Mouse (Mus musculus) B cell, adult 2 months (primary cell): ENCODE measurements around the gene Scaf4.

Source experiments
- DNase-seq, 2 experiments: peaks; one replicate each; pipeline ENCODE4 v3.0.0; 2022

Gene Scaf4

DNA sequence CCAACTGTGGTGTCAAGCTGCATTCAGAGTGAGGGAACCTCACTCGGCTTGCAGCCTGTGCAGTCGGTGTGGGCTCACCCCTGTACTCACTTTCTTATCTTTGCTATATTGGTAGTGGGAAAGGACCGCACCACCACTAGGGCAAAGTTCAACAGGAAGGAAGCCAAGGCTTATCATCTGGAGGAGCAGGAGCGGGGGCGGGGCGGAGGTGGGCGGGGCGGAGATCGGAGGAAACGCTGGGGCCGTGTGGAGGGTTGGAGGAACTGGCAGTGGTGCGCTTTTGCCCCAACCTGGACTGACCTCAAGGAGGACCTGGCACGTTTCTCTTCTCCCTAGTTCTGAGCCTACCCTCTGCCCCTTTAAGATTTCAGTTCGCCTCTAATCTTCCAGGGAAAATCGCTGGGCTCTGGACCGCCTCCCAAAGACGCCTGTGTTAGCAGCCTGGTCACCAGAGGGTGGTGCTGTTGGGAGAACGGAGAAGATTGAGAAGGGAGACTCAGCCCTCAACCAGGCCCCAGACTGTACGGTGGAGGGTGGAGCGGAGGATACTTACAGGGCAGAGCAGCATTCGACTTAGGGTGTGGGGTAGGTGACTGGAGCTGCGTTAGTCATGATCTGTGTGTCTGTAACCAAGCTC is 86.8 kb downstream of the Scaf4 start:
- peak; percentile 61 to 62 for DNase-seq

DNA sequence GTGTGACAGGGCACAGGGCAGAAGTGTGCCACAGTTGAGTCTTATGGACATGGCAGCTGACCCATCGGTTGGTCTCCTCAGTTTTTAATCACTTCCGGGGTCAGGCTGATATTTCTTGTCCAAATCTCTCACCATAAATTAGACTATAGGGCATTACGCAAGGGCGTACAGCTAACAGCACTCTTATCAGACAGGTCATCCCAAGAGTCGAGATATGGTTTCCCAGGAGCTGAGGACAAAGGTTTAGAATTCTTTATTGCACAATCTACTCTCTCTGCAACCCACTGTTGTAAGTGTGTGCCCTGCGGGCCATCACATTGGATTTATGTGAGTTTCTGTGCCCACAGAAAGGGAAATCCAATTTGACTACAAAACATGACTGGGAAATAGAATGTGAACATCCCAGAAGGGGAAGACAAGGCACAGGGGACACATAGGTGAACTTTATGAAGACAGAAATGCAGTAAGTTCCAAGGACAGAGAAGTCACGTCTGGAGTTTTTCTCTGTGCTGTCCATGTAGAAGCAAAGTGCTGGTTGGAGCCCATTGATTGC is 87.5 kb downstream of the Scaf4 start:
- DNase-seq: no peak

DNA sequence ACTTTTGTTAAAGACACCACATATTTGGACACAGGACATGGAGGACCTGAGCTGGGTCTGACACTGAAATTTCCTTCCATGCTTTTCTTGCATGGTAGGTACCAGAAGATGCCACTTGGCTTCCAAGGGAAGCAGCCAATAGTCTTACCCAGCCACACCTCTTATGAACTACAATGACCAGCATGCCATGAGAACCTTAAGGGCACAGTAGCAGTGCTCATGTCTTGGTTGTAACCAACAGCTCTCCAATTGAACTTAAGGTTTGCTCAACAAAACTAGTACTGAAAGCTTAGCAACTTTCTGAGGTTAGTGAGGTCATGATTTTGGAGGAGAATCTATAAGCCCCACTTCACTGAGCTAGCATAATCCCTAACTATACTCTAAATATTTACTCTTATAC is 90.6 kb downstream of the Scaf4 start:
- DNase-seq: no peak

DNA sequence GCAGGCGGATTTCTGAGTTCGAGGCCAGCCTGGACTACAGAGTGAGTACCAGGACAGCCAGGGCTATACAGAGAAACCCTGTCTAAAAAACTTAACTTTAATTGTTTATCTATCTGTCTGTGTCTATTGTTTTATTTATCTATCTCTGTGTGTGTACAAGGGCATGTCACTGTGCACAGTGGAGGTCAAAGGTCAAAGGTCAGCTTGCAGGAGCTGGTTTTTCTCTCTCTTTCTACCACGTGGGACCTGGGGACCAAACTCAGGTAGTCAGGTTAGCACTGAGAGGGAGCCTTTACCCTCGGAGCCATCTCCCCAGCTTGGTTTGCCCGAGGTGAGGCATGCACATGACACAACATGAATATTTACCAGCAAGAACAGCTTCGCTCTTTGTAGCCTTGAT is 93.0 kb downstream of the Scaf4 start:
- DNase-seq: no peak

DNA sequence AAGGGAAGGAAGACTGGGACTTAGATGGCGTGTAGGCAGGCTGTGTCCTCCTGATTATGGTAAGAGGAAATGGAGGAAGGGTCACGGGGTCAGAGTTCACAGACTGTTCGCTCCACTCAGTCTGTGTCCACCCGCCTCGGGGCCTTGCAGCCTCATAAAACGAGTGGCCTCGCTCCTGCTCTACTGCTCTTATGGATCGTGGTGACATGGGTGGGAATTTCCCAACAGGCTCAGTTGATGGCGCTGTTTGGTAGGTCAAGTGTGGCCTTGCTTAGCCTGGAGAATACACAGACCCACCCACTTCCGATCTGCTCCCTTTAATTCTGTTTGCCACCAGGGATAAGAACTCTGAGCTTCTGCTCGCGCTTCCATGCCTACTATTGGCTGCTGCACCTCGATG is 96.8 kb downstream of the Scaf4 start:
- no peak for DNase-seq

DNA sequence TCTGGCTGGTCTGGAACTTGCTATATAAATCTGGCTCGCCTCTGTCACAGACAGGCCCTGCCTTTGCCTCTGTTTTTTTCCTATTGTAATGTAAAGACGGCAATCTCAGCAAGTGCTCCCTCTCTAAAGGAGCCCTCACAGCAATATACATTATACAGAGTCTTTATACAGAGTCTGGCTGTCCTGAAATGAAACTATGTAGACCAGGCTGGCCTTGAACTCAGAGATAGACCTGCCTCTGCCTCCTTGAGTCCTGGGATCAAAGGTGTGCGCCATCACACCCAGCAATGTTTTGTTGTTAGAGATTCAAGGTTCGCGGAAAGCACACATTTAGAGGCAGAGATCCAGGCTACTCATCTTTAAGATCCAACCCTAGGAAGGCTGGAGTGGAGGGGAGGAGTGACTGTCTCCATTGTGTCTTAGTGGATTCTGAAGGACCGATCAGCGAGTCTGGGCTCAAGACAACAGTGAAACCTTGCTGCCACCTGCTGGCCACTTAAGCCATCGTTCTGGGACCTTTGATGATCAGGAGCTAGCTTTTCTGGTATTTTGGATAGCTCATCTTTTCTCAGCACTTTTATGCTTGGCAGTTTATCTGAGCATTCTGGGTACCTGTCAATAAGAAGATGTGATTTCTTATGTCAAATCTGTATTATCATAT is 98.2 kb downstream of the Scaf4 start:
- peak; percentile 79 to 80 for DNase-seq

DNA sequence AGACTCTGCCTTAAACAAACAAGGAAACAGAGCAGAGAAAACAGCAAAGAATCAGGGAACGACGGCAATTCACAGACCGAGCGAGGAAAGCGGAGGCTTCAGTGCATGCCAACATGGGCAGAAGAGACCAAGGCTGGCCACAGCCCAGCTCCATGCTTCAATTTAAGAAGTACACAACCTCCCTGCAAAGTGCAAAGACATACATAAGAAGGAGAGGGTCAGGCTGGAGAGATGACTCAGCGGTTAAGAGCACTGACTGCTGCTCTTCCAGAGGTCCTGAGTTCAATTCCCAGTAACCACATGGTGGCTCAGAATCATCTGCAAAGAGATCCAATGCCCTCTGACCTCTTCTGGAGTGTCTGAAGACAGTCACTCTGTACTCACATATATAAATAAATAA is 100.2 kb downstream of the Scaf4 start:
- no peak for DNase-seq

DNA sequence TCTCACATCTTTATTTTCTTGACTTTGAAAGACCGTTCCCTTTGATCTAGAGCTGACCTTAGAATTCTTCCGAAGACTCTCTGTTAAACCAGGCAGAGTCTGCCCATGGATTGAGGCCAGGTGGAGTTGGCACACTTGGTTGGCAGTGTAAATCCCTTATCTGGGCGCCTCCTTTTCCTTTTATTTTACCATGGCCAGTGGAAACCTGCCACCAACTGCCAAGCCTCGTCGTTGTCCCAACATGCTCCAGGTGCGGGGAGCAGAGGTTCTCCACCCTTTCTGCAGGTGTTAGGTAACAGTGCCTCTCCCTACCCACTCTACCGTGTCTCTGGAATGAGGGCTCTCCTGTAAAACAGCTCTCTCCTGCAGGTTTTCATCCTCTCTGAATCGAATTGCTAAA is 102.6 kb downstream of the Scaf4 start:
- DNase-seq: no peak

DNA sequence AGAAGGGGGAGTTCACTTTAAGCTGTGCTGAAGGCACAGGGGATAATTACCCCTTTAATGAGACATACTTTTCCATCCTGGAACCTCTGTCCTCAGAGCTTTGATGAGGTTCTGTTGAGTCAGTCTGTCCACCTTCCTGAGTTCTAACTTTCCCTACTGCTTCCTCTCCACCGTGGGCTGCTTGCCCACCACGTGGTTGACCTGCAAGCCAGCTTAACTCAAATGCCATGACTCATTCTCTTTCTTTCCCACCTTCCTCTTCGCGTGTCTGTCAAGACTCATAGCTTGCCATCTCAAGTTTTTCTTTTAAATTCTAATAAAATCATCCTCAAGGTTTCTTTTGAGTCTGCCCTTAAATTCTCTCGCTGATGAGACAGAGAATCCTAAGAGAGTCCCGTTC is 103.3 kb downstream of the Scaf4 start:
- DNase-seq: no peak

DNA sequence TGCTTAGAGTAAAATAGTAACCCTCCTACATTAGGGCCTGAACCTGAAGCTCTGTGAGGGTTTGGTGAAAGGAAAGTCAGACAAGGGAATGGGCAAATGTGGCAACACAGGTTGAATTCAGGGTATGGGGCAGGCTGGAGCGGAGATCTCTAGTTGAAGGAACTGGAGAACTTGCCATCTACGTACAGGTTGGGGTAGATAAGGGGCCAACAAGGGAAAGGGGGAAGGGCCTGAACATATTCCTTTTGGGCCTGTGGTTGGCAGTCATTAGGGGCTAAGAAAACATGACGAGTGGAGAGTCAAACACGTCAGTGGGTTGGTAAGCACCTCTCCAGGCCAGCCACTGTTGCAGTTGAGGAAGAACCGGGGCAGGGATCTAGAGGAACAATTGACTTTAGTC is 104.4 kb downstream of the Scaf4 start:
- DNase-seq: no peak

DNA sequence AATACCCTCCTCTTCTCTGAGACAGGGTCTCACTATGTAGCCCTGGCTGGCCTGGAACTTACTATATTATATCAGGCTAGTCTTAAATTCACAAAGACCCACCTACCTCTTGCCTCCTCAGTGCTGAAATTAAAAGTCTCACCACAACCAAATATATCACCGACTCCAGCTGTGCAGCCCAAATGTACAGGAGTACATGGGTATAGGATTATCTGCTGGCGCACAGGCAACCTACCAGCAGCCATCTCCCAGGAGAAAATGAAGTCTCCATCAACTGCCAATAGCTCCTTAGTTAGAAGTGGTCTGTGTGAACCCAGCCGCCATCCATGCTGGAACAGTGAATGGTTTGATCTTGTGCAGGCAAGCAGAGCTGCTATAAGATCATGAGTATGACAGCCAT is 105.9 kb downstream of the Scaf4 start:
- DNase-seq: no peak

DNA sequence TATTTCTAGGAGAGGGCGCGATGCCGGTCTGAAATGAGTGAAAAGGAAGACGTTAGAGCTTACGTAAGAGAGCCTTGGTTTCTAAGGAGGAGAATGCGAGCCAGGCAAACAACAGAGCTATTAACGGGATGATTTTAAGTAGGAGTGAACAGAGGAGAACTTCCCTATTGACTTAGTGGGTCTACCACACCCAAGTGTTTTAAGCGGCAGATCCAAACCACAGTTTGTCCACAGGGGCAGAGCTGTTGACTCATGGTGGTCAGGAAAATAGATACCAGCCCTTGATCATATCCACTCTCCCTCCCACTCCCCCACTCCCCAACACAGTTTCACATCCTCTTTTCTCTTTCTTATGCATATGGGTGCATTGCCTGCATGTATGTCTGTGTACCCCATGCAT is 106.9 kb downstream of the Scaf4 start:
- peak; percentile 76 to 84 for DNase-seq

DNA sequence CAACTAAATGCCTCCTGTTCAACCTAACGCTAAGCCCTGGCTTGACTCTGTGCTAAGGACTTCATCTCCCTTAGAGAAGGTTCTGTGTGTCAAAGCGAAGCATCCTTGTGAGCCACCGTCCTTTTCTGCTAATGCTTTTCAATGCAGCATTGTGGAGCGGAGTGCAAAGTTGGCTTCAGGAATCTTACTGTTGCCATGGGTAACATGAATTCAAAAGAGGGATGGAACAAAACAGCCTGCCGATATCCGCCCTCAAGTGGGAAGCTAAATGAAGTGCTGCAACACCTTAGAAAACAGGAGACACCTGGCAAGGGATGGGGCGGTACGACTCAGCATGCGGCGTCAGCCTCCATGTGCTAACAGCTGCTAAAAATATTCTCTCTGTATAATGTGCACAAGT is 107.8 kb downstream of the Scaf4 start:
- no peak for DNase-seq
